Mouse (Mus musculus): ENCODE results near the gene Mgat3.

- no peak for TF ChIP-seq CTCF (IDR thresholded peaks at IDR 0.05; ENCODE audit: insufficient read depth, low read length)
- TF ChIP-seq POLR2A (IDR thresholded peaks at IDR 0.05; ENCODE audit: borderline replicate concordance, extremely low read depth, low read depth, low read length), result 0 out of 2 replicates have a peak, but pooled peaks have one; percentile 14
Observed at GRCm38 (mm10) chr15:80256656-80257601, 83.4 kb downstream of the Mgat3 start.
